Mouse (Mus musculus): Measurements from ENCODE around the gene Tmc2. TPM values are rescaled to one million over a fixed set of nuclear protein-coding genes. Genes with fewer than 3 reads are reported as not detected.

The Tmc2 gene
- polyA plus RNA-seq, 1 experiment from 2014 or later: not detected

DNA sequence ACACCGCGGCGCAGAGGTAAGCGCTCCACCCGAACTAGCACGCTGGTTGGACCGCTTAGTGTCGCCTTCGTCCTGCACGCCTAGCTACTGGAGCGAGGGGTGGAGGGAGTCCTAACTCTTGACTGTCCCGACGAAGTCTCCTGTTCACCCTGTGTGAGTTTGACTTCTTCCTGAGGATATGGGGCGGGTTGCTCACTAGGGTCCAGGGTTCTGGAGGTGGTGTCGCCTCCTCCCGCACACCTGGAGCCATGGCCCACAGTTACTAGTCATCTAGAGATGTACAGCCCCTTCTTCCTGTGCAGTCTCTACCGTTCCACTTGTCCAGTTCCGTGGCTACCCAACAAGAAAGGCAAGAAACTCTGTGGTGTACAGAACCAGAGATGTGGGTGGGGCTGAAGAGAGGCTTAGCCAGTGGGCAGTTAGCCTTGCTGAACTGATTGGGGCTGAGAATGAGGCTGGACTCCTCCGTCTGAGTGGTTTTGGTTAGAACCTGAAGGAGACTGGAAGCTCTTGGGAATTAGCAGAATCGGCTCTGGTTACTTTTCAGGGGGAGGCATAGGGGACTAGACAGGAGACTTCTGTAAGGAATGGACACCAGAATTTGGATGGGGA lies 101.2 kb downstream of the Tmc2 start:
- no peaks in the 10 kb centered on the region for H3K9me3 ChIP-seq (ENCODE audit: control insufficient read depth, low read length)
- no peak overlapping the region for H3K27ac ChIP-seq (replicated peaks; ENCODE audit: low read depth, low read length)
- peak overlapping the region; percentile 72 for H3K4me2 ChIP-seq (ENCODE audit: low read length)
- no peak for ATAC-seq (ENCODE audit: low FRiP score, low TSS enrichment)
- WGBS: 1% methylated on average over 20 of the region's 20 CpGs
- peaks cover 26% of the 10 kb centered on the region; the same call in 1 of the 2 replicates for H3K4me1 ChIP-seq (ENCODE audit: control insufficient read depth, insufficient read depth, low read length)
- H3K4me3 ChIP-seq (replicated peaks; ENCODE audit: low read depth, low read length): peak overlapping the region; percentile 68
- H3K27me3 ChIP-seq (ENCODE audit: control insufficient read depth, insufficient read depth, low read length): no peaks in the 10 kb centered on the region
- peak; percentile 14 for DNase-seq
- H3K9ac ChIP-seq (replicated peaks; ENCODE audit: low read length): peak overlapping the region; percentile 88
- no peaks in the 10 kb centered on the region for H3K36me3 ChIP-seq (ENCODE audit: control insufficient read depth, insufficient read depth, low read length)

DNA sequence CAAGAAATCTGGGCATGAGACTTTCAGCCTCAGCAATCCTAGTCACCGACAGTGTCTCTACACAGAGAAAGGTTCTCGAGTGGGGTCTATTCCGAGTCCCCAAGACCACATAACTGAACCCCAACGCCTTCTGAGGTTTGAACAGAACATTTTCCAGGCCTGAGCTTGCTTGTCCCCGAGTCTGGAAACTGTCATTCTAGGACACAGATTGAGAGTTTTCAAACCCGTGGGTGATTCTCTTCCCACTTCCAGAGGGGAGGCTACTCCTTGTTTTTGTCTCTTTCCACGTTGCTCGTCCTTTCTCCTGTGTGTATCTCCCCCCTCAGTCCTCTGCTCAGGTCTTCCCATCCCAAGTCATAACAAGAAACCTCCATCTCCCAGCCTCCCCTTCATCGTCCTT lies 102.6 kb downstream of the Tmc2 start:
- no peaks in the 10 kb centered on the region for H3K36me3 ChIP-seq (ENCODE audit: control insufficient read depth, insufficient read depth, low read length)
- no peak for DNase-seq
- no peaks in the 10 kb centered on the region for H3K27me3 ChIP-seq (ENCODE audit: control insufficient read depth, insufficient read depth, low read length)
- no peak for ATAC-seq (ENCODE audit: low FRiP score, low TSS enrichment)
- no peak overlapping the region for H3K4me3 ChIP-seq (replicated peaks; ENCODE audit: low read depth, low read length)
- H3K9ac ChIP-seq (replicated peaks; ENCODE audit: low read length): no peak overlapping the region
- 87% methylated on average over 9 of the region's 9 CpGs for WGBS
- no peak overlapping the region for H3K27ac ChIP-seq (replicated peaks; ENCODE audit: low read depth, low read length)
- H3K4me2 ChIP-seq (ENCODE audit: low read length): no peak overlapping the region
- no peaks in the 10 kb centered on the region for H3K9me3 ChIP-seq (ENCODE audit: control insufficient read depth, low read length)
- H3K4me1 ChIP-seq (ENCODE audit: control insufficient read depth, insufficient read depth, low read length): peaks cover 24% of the 10 kb centered on the region; the same call in 1 of the 2 replicates

DNA sequence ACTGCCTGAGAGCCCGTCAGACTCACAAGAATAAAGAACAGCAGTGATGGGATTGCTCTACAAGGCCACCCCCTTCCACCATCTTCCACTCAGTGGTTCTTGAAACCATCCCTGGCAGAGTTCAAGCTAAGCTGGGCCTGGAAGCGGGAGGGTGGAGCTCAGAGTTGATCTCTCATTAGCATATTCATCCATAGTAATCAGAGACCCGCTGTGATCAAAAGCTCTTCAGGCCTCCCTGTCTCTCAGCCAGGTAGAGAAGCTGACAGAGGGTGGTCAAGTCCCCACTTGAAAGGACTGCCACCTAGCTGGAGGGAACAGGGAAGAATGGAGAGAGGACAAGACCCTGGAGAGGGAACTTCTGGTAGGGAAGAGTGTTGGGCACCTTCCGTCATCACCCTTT lies 108.0 kb downstream of the Tmc2 start:
- Histone ChIP-seq H3K4me1 (ENCODE audit: control insufficient read depth, insufficient read depth, low read length) (no peaks in the 10 kb centered on the region), H3K9me3 (ENCODE audit: control insufficient read depth, low read length) (no peaks in the 10 kb centered on the region), H3K27ac (replicated peaks; ENCODE audit: low read depth, low read length) (no peak overlapping the region), H3K4me2 (ENCODE audit: low read length) (no peak overlapping the region), H3K27me3 (ENCODE audit: control insufficient read depth, insufficient read depth, low read length) (no peaks in the 10 kb centered on the region), H3K36me3 (ENCODE audit: control insufficient read depth, insufficient read depth, low read length) (peaks cover 20% of the 10 kb centered on the region), H3K4me3 (replicated peaks; ENCODE audit: low read depth, low read length) (no peak overlapping the region), H3K9ac (replicated peaks; ENCODE audit: low read length) (no peak overlapping the region)
- DNase-seq (no peak), ATAC-seq (ENCODE audit: low FRiP score, low TSS enrichment) (no peak)
- WGBS: 42% methylated on average over 4 of the region's 4 CpGs

Other genes with a start within 250 kb of the Tmc2 start
- gene Tgm3, start 182.8 kb upstream of the Tmc2 start, polyA plus RNA-seq (2014; fragmentation: Nextera tagmentation; extraction: Ambion mirVana): 0.08 TPM in 1 of 2 replicates, not detected in the other
- 0.30 and 0.57 TPM in 2 replicates for gene Tgm6, start 82.8 kb upstream of the Tmc2 start, polyA plus RNA-seq (2014; fragmentation: Nextera tagmentation; extraction: Ambion mirVana)
- gene Snrpb, start 15.8 kb upstream of the Tmc2 start, polyA plus RNA-seq (2014; fragmentation: Nextera tagmentation; extraction: Ambion mirVana): 349 and 358 TPM in 2 replicates
- 217 and 235 TPM in 2 replicates for gene Nop56, start 79.2 kb downstream of the Tmc2 start, polyA plus RNA-seq (2014; fragmentation: Nextera tagmentation; extraction: Ambion mirVana)
- 166 and 170 TPM in 2 replicates for gene Idh3b, start 89.4 kb downstream of the Tmc2 start, polyA plus RNA-seq (2014; fragmentation: Nextera tagmentation; extraction: Ambion mirVana)
- 3.6 and 4.7 TPM in 2 replicates for gene Ebf4, start 100.0 kb downstream of the Tmc2 start, polyA plus RNA-seq (2014; fragmentation: Nextera tagmentation; extraction: Ambion mirVana)
- gene Cpxm1, start 202.4 kb downstream of the Tmc2 start, polyA plus RNA-seq (2014; fragmentation: Nextera tagmentation; extraction: Ambion mirVana): 13.0 and 15.3 TPM in 2 replicates
- gene Gm28372, start 210.0 kb downstream of the Tmc2 start, polyA plus RNA-seq (2014; fragmentation: Nextera tagmentation; extraction: Ambion mirVana): 0.15 TPM in 1 of 2 replicates, not detected in the other
- gene 1700020A23Rik, start 210.1 kb downstream of the Tmc2 start, polyA plus RNA-seq (2014; fragmentation: Nextera tagmentation; extraction: Ambion mirVana): not detected in 2 replicates
- gene Tmem239, start 211.3 kb downstream of the Tmc2 start, polyA plus RNA-seq (2014; fragmentation: Nextera tagmentation; extraction: Ambion mirVana): not detected in 2 replicates
- gene Vps16, start 229.1 kb downstream of the Tmc2 start, polyA plus RNA-seq (2014; fragmentation: Nextera tagmentation; extraction: Ambion mirVana): 88.2 and 88.6 TPM in 2 replicates
- 10.1 and 15.1 TPM in 2 replicates for gene Pced1a, start 229.5 kb downstream of the Tmc2 start, polyA plus RNA-seq (2014; fragmentation: Nextera tagmentation; extraction: Ambion mirVana)